8 mouse cellular contexts compared by ENCODE assay signal in the genomic region with DNA sequence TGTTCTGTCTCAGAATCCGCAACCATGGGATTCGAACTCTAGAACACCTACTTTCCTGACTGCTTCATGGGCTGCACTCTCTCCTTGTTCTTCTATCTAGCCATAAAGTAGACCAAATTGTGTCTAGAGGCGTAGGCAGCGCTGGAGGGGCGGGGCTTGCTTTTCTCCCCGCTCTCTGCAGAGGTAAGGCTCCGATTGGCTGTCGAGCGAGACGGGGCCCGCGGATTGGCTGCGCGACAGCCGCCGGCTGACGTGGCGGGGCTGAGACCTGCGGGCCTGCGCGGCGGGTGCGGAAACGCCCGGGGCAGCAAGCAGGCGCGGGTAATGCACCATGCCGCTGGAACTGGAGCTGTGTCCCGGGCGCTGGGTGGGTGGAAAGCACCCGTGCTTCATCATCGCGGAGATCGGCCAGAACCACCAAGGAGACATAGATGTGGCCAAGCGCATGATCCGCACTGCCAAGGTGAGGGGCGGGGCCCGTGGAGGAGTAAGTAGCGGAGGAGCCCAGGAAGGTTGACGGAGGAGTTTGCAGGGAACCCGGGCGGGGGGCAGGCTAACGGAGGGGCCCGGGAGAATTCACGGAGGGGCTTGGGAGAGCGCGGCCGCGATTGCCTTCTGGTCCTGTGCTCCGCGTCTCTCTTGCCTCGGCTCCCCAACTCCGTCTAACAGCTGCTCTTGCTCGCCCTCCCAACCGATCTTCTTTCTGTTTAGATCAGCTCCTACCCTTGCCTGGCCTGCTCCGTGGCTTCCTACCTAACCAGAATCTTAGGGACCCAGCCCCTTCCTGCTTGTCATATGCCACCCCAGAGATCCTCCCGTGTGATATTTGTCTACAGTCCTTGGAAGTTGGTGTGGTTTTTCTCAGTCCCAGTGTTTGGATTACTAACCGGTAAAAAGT. TPM values are rescaled to one million over a fixed set of nuclear protein-coding genes. Genes with fewer than 3 reads are reported as not detected.
DNase-seq lines count a peak whose midpoint lies in the region; ATAC-seq lines count a peak whose summit lies in the region.

Gene Nans (plus strand): TSS at position 221 of the 898 bp plus-strand sequence.

- WGBS in hindbrain, embryonic 14.5 days: under 1% methylated on average over 57 of the region's 58 CpGs

- peak within 1 kb of the TSS; percentile 79 for H3K9ac ChIP-seq in hindbrain, embryonic 14.5 days

- H3K27ac ChIP-seq in hindbrain, embryonic 14.5 days: peak within 1 kb of the TSS; percentile 72

- peak within 1 kb of the TSS; percentile 62 for H3K4me2 ChIP-seq in hindbrain, embryonic 14.5 days (replicated peaks)

- no peaks in the 10 kb centered on the region for H3K9me3 ChIP-seq in hindbrain, embryonic 14.5 days (ENCODE audit: control insufficient read depth, low read length)

- DNase-seq in R1 (ENCODE audit: low read depth, low spot score): peak; percentile 97
- DNase-seq in cerebellum, postnatal 25 days: peak; percentile 94 to 97
- peak; percentile 78 to 85 for DNase-seq in frontal cortex, postnatal 25 days (ENCODE audit: low spot score in 2 of 2)
- peak; percentile 93 for DNase-seq in hindbrain, embryonic 14.5 days (ENCODE audit: low spot score)
- peak; percentile 93 for DNase-seq in layer of hippocampus, postnatal 36 days
- peak; percentile 98 for DNase-seq in lung, postnatal 36 days
- peak; percentile 97 for DNase-seq in retina, postnatal 1 day
- peak; percentile 87 to 92 for DNase-seq in urinary bladder, adult 18-20 months (ENCODE audit: low spot score in 2 of 2)

- peaks cover 19% of the 10 kb centered on the region for H3K36me3 ChIP-seq in hindbrain, embryonic 14.5 days (replicated peaks; ENCODE audit: control insufficient read depth, insufficient read depth)

- peak within 1 kb of the TSS; percentile 69 for H3K4me3 ChIP-seq in hindbrain, embryonic 14.5 days (replicated peaks; ENCODE audit: low read length)

- no peaks in the 10 kb centered on the region for H3K27me3 ChIP-seq in hindbrain, embryonic 14.5 days (ENCODE audit: control insufficient read depth, insufficient read depth, low read length)

- ATAC-seq in hindbrain, embryonic 14.5 days (ENCODE audit: low FRiP score): peak; percentile 99

- H3K4me1 ChIP-seq in hindbrain, embryonic 14.5 days (replicated peaks; ENCODE audit: control insufficient read depth, insufficient read depth, low read length): 0 out of 2 replicates have a peak, but pooled peaks cover 4% of the 10 kb centered on the region

RNA-seq across cellular contexts. Expression of gene Nans, which starts in this region (rescaled TPM):
- 59.7 and 60.3 TPM in 2 replicates for polyA plus RNA-seq in hindbrain, embryonic 14.5 days (2014; fragmentation: Nextera tagmentation; extraction: Ambion mirVana)
- 10 to 100 TPM; 16.1 to 19.0 TPM for total RNA-seq in layer of hippocampus, postnatal 36 days (2021)

Comparison
In these comparisons a context has a peak if more than half of its experiments do, and no peak if none do; other contexts are left out.
1. Peak in every context shown above with its lines: DNase-seq, ATAC-seq, H3K4me3 ChIP-seq and H3K27ac ChIP-seq.